Mouse (Mus musculus): ENCODE data around the gene Tmod2.

Tmod2 gene

DNA sequence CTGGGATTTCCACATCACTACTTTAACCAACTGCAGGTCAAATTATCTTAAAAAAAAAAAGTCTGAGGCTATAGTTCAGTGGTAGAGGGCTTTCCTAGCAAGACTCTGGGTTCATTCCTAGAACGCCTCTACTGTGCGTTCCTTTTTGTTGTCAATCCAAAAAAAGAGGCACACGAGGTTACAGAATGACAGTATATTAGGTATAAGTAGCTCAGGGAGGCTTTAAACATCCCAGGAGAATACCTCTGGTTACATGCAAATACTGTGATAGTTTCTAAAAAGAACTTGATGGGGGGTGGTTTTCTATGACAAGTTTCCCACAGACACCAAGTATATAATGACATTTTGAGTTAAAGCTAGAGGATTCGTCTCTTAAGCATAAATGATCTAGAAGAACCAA lies 3.6 kb downstream of the Tmod2 start:
- in situ Hi-C loops (cut with MboI; ENCODE audit: unreplicated experiment in 2 of 2), result loop anchor here in 1 of 2 experiments (25.0 kb wide), 1 partner anchor 1495 kb away; the partner anchor contains the start of gene Wdr72

DNA sequence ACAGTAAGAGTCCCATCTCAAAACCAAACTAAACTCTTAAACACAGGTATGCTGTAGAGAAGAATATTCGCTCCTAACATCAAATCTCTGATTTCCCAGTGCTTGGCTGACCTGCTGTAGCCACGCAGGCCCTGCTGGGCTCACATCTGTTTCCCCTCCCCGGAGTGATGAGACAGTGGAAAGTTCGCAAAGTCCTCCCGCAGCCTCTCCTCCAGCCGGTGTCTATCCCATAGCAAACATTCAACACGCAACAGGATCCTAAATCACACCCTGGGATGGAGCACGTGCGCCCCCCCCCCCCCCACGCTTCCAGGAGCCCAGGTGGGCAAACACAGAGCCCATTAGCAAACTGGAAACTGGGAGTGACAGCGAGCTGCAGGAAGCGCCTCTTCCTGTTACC lies 9.6 kb downstream of the Tmod2 start:
- in situ Hi-C loops (cut with MboI; ENCODE audit: unreplicated experiment in 2 of 2), result loop anchor here in 1 of 2 experiments (25.0 kb wide), 1 partner anchor 1489 kb away; the partner anchor contains the start of gene Wdr72

DNA sequence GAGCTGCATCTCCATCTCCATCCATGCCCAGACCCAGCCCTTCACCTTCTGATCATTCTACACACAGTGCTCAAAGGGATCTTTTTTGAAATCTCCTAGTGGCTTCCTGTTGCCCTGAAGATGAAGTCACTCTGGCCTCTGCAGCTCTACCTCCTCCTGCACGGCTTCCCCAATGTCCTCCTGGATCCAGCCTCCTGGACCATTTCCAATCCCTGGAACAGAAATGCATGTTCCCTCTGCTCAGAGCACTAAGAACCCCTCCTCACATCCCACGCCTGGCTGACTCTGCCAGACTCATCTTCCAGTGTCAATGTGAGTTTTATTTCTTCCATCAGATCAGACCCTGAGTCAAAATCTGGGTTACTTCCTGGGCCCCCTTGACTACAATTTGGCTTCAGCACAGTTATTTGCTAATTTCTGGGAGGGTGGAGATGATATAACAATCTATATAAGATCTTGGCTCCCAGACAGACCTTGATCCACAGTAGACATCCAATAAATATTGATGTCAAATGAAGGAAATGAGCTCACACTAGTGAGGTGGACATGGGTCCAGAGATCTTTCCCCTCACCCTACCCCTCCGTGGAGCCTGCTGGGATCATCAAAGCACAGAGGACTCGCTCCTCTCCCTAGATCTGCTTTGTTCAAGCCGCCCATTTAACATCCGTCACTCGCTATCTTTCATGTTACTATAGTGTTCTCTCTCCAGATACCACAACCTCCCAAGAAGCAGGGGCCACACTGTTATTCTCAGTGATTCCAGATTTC lies 10.8 kb downstream of the Tmod2 start:
- in situ Hi-C loops (cut with MboI; ENCODE audit: unreplicated experiment in 2 of 2), result loop anchor here in 1 of 2 experiments (25.0 kb wide), 1 partner anchor 1488 kb away; the partner anchor contains the start of gene Wdr72

- in situ Hi-C loops (cut with MboI; ENCODE audit: unreplicated experiment in 2 of 2), result no loop called here
Measured at GRCm38 (mm10) chr9:75599191-75599841, 11.8 kb downstream of the Tmod2 start.

GRCm38 (mm10) chr9:75597596-75597995 lies 13.5 kb downstream of the Tmod2 start:
- in situ Hi-C loops (cut with MboI; ENCODE audit: unreplicated experiment in 2 of 2), result no loop called here

- in situ Hi-C loops (cut with MboI; ENCODE audit: unreplicated experiment in 2 of 2), result no loop called here
Measured at GRCm38 (mm10) chr9:75597036-75597435, 14.1 kb downstream of the Tmod2 start.

DNA sequence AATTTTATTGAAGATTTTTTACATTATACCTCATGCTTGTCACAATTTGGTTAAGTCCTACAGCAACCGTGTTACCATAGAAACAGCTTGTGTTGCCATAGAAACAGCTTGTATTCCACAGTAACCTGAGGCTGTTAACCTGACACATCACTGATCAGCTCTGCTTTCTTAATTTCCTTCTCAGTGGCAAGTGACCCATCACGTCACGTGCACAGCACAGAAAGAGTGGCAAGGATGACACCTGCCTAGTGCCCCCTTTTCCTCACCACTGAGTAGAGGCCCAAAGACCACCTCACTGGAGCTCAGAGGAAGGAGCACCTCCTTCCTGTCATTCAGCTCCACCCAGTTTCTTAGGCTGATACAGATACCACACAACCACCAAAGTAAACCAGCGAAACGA lies 17.6 kb downstream of the Tmod2 start:
- in situ Hi-C loops (cut with MboI; ENCODE audit: unreplicated experiment in 2 of 2), result no loop called here

DNA sequence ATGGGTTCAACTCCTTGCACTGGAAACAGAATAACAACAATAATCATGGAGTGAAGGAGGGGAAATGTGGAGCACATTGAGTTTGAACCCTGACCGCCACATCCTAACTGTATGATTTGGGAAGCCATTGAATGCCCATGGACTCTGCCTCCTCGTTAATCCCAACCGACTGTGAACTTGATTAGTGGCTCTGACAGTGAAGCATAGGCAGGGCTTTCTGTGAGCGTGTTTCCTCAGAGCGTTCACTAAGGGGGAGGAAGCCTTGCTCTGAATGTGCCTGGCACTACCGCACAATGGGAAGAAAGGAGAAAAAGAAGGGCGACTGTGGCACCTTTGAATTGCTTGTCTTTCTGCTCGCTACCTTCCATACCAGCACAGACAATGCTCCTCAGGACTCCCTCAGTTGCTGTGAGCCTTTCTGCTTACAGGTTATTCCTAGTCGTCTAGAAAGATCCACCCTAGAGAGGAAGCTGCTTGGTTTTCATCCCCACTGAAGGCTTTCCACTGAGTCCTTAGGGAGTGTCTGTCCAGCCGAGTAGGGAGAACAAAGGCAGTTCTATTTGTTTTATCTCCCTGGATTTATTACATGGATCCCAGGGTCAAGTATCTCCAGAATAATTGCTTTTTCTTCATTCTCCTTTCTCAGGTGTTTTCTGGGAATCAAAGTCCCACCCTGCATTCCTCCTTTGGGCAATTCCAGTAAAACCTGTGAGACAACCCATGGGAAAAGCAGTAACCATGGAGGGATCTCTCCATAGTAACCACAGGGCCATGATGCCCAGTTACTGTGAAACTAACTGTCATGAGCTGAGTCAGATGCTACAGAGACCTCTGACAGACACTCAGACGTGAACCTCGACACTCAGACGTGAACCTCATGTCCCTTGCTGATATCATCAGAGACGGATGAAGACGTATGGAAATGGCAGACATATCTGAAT lies 21.0 kb downstream of the Tmod2 start:
- in situ Hi-C loops (cut with MboI; ENCODE audit: unreplicated experiment in 2 of 2), result no loop called here

DNA sequence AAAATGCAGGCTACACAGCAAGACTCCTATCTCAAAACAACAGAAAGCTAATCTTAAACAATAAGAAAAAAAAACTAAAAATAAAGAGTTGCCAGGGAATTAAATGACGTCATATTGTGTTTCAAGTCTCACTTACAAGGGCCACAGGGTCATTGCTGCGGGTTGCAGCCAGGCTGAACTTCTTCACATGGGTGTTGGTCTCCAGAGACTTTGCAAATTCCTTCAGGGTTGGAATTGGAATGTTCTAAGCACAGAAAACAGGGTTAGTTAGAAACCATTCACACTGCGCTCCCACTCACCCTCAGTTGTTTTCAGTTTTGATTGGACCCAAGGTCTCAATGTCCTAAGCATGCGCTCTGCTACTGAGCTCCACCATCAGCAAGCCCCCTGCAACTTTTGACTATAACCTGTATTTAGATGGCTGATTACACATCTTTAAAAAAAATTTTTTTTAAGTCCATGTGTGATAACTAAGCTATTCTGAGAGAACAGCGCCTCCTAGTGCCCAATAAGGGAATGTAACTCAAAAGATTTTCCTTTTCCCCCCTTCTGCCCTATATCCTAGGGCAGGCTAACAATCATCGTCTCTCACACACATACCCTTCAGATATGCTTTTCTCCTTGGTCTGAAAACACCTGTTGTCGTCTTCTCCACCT lies 29.3 kb downstream of the Tmod2 start:
- in situ Hi-C loops (cut with MboI; ENCODE audit: unreplicated experiment in 2 of 2), result loop anchor here in 1 of 2 experiments (5.0 kb wide), 1 partner anchor 295 kb away; no protein-coding TSS in a partner anchor

- in situ Hi-C loops (cut with MboI; ENCODE audit: unreplicated experiment in 2 of 2), result loop anchor here (5.0 kb wide), 3 partner anchors 57 to 297 kb away; partner anchors contain the start of gene Leo1 (in 1 of the 2)
Measured at GRCm38 (mm10) chr9:75579321-75579720, 31.8 kb downstream of the Tmod2 start.

GRCm38 (mm10) chr9:75571036-75571942 lies 39.8 kb downstream of the Tmod2 start:
- in situ Hi-C loops (cut with MboI; ENCODE audit: unreplicated experiment in 2 of 2), result no loop called here

DNA sequence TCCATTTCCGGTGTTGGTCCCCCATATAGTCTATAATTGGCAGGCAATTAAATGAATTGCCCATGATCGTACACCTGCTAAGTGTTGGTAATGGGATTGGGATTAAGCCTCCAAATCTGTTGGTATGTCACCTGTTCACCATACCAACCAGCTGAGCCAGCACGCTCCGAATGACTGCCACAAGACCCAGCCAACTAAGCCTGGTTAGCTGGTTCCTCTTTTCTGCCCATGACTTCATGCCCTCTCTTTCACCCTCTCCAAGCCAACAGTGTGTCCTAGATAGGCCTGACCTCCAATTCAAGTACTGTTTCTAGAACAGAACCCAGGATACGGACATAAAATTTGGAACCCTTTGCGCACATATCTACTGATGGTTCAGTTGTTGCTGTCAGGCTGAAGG lies 42.7 kb downstream of the Tmod2 start:
- in situ Hi-C loops (cut with MboI; ENCODE audit: unreplicated experiment in 2 of 2), result no loop called here

DNA sequence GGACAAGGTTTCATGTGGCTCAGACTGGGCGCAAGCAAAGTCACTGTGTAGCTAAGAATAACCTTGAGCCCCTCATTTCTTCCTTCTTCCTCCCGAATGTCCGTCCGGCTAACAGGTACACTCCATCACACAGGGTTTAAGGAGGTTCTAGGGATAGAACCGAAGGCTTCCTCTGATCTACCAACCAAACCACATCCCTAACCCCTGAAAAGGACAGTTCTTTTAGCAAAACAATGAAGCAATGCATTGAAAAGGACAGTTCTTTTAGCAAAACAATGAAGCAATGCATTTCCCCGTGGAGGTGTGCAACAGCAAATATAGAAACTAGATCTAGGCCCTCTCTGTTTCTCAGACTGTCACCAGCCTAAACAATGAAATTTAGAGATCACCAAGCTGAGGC lies 46.2 kb downstream of the Tmod2 start:
- in situ Hi-C loops (cut with MboI; ENCODE audit: unreplicated experiment in 2 of 2), result no loop called here

DNA sequence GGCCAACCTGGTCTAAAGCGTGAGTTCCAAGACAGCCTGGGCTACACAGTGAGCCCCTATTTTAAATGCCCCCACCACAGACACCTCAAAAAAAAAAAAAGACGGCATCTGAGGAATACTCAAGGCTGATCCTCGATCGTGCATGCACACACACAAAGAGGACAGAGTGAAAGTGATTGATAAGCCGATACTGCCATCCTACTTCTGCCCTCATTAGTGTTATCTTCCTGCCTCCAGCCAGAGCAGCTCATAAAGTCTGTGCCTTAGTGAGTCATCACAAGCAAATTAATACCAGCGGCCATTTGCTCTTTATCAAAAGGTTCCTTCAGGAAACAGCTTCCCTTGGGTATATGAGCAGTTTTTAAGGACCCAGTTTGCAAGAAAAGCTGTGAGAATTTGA lies 47.5 kb downstream of the Tmod2 start:
- in situ Hi-C loops (cut with MboI; ENCODE audit: unreplicated experiment in 2 of 2), result no loop called here

- in situ Hi-C loops (cut with MboI; ENCODE audit: unreplicated experiment in 2 of 2), result no loop called here
Measured at GRCm38 (mm10) chr9:75563176-75563575, 47.9 kb downstream of the Tmod2 start.

GRCm38 (mm10) chr9:75561040-75561669 lies 50.0 kb downstream of the Tmod2 start:
- in situ Hi-C loops (cut with MboI; ENCODE audit: unreplicated experiment in 2 of 2), result no loop called here

GRCm38 (mm10) chr9:75560353-75560752 lies 50.8 kb downstream of the Tmod2 start:
- in situ Hi-C loops (cut with MboI; ENCODE audit: unreplicated experiment in 2 of 2), result no loop called here

DNA sequence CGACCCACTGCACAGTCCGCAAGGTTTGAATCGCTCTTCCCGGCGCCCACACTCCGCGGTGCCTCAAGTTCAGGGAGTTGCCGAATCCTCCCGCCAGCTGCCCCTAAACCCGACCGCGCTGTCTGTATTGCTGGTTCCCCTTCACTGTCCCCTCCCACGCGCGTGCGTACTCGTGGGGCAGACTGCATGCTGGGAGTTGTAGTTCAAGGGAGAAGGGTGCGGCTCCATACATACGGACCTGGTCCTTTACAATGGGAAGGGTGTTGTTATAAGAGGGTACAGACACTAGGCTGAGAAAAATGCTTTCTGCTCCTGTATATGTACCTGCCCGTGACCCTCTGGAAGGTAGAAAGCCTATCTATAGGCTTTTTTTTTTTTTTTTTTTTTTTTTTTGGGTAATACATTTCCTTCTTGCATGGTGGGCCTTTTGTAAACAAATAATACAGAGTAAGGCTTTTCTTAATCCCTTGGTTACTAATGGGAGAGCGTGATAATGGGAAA lies 51.6 kb downstream of the Tmod2 start, which contains the start of gene Tmod3:
Tmod3 (minus strand) TSS at position 146 of the 501 bp plus-strand sequence.
- in situ Hi-C loops (cut with MboI; ENCODE audit: unreplicated experiment in 2 of 2), result no loop called here
